Mouse (Mus musculus) intestine, postnatal 0 days (tissue): ENCODE results near the gene Defa21. TPM values are rescaled to one million over a fixed set of nuclear protein-coding genes. Genes with fewer than 3 reads are reported as not detected.
"Not testable (repeated sequence)": the region's sequence is repeated elsewhere in the genome, so short reads cannot be mapped to it uniquely, and the experiment has no call there.

Source experiments
- ATAC-seq: fragments of 200-750 bp; cut with Nextera tagmentation; 2 replicates; pipeline ENCODE4 v1.8.0; 2017; ENCODE audit warnings: mild to moderate bottlenecking, moderate TSS enrichment, moderate library complexity
- H3K27ac ChIP-seq: fragments of 300-500 bp; sonication (generic); 2 replicates; pipeline ENCODE4 v1.5.1; 2014; ENCODE audit warnings: mild to moderate bottlenecking, low read depth, low read length, moderate library complexity
- H3K27me3 ChIP-seq: fragments of 300-500 bp; sonication (generic); replicated peaks from 2 replicates; pipeline ENCODE4 v1.6.1; 2014; ENCODE audit warnings: low read length, mixed read lengths; ENCODE audit not compliant: control insufficient read depth, insufficient read depth
- H3K36me3 ChIP-seq: fragments of 300-500 bp; sonication (generic); 2 replicates; pipeline ENCODE4 v1.6.1; 2014; ENCODE audit warnings: mild to moderate bottlenecking, moderate library complexity; ENCODE audit not compliant: control insufficient read depth, insufficient read depth
- H3K4me1 ChIP-seq: fragments of 300-500 bp; sonication (generic); replicated peaks from 2 replicates; pipeline ENCODE4 v1.6.1; 2014; ENCODE audit warnings: antibody characterized with exemption, low read length, mixed read lengths; ENCODE audit not compliant: control insufficient read depth, insufficient read depth
- H3K4me2 ChIP-seq: fragments of 300-500 bp; sonication (generic); replicated peaks from 2 replicates; pipeline ENCODE4 v1.6.1; 2014; ENCODE audit warnings: low read depth, mild to moderate bottlenecking, moderate library complexity
- H3K4me3 ChIP-seq: fragments of 300-500 bp; sonication (generic); 2 replicates; pipeline ENCODE4 v1.5.1; 2014; ENCODE audit warnings: low read depth, low read length
- H3K9ac ChIP-seq: fragments of 300-500 bp; sonication (generic); 2 replicates; pipeline ENCODE4 v1.6.1; 2014; ENCODE audit warnings: mild to moderate bottlenecking, low read depth, low read length
- H3K9me3 ChIP-seq: fragments of 300-500 bp; sonication (generic); 2 replicates; pipeline ENCODE4 v1.6.1; 2016; ENCODE audit warnings: mixed run types; ENCODE audit not compliant: control insufficient read depth
- CTCF ChIP-seq: sonication (generic); IDR thresholded peaks from 2 replicates; pipeline ENCODE4 v1.5.1; 2016; ENCODE audit warnings: low read depth, mild to moderate bottlenecking, control low read depth, antibody characterized with exemption, moderate library complexity
- WGBS: fragments of 180-500 bp; shearing (Covaris S2); extraction: QIAGEN DNeasy Blood & Tissue Kit; methylation state at CpG from one replicate; pipeline ENCODE4 v1.1.7; 2014; 5-methylcytosine and 5-hydroxymethylcytosine counted together
- polyA plus RNA-seq: library from polyadenylated mRNA; unstranded; fragments of >200 nt; fragmentation: Nextera tagmentation; extraction: Ambion mirVana; gene quantifications from 2 replicates; pipeline ENCODE4 v1.2.1, GENCODE M21; 2015

Gene Defa21
- polyA plus RNA-seq: not detected in 2 replicates

DNA sequence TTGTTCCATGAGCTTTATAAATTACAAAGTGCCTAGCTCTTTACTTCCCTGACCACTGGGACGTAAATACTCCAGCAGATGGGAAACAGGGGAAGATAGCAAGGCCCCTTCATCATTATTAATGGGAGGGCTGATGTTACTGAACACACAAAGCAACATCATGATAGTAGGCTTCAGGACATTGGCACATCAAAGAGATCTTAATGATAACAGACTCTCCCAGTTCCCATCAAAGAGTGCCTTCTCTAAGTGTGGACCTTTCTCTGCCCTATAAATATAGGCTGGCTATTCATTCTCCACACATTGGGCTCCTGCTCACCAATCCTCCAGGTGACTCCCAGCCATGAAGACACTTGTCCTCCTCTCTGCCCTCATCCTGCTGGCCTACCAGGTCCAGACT is at the start of gene Defa21:
Gene Defa21, plus strand, starts transcription at position 301 of the 400 bp plus-strand sequence.
- ATAC-seq, H3K27me3 ChIP-seq, H3K9ac ChIP-seq, H3K4me2 ChIP-seq, H3K36me3 ChIP-seq, H3K9me3 ChIP-seq, H3K4me3 ChIP-seq, H3K27ac ChIP-seq, H3K4me1 ChIP-seq: not testable (repeated sequence)
- no CpG with 5 or more reads among the region's 1 CpGs for WGBS

GRCm38 (mm10) chr8:20979846-20980245 is 45.5 kb upstream of the Defa21 start:
- Histone ChIP-seq H3K4me1 (no peaks in the 10 kb centered on the region), H3K27me3 (no peaks in the 10 kb centered on the region), H3K27ac (no peak overlapping the region), H3K36me3 (no peaks in the 10 kb centered on the region), H3K9ac (no peak overlapping the region), H3K9me3 (no peaks in the 10 kb centered on the region), H3K4me2 (no peak overlapping the region), H3K4me3 (no peak overlapping the region)
- 44% methylated on average over 1 of the region's 1 CpGs for WGBS
- TF ChIP-seq CTCF: no peak
- ATAC-seq: no peak

DNA sequence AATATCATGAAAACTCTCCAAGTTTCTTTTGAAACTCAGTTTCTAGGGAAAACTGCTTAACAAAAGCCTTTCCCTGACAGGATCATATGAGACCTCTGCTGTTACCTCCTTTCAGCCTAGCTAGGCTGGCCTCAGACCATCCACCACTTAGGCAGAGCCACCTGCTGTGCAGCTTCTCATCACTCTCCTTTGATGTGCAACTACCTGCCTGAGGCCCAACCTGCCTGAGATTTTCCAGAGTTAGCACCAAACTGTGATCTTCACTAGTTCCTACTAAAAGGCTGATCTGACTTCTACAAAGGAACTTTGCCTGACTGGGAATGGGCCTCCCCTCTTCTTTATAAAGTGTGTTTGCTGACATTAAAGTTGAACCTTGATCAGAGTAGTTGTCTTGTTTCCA is 31.3 kb upstream of the Defa21 start:
- H3K36me3 ChIP-seq, H3K27ac ChIP-seq, H3K4me1 ChIP-seq, H3K9ac ChIP-seq, H3K9me3 ChIP-seq, H3K4me3 ChIP-seq, H3K27me3 ChIP-seq, H3K4me2 ChIP-seq, ATAC-seq: not testable (repeated sequence)

- Histone ChIP-seq H3K36me3 (no peaks in the 10 kb centered on the region), H3K27ac (no peak overlapping the region), H3K9ac (no peak overlapping the region), H3K4me3 (no peak overlapping the region), H3K27me3 (no peaks in the 10 kb centered on the region), H3K4me2 (no peak overlapping the region), H3K4me1 (no peaks in the 10 kb centered on the region), H3K9me3 (no peaks in the 10 kb centered on the region)
- no peak for TF ChIP-seq CTCF
- 74% methylated on average over 2 of the region's 2 CpGs for WGBS
- ATAC-seq: no peak
Measured at GRCm38 (mm10) chr8:20996776-20997175, 28.6 kb upstream of the Defa21 start.

GRCm38 (mm10) chr8:20997291-20997690 is 28.1 kb upstream of the Defa21 start:
- H3K36me3 ChIP-seq: no peaks in the 10 kb centered on the region
- H3K4me1 ChIP-seq: no peaks in the 10 kb centered on the region
- no peak for ATAC-seq
- H3K9me3 ChIP-seq: no peaks in the 10 kb centered on the region
- no peak for TF ChIP-seq CTCF
- no peak overlapping the region for H3K9ac ChIP-seq
- H3K27me3 ChIP-seq: no peaks in the 10 kb centered on the region
- H3K4me2 ChIP-seq: no peak overlapping the region
- H3K27ac ChIP-seq: no peak overlapping the region
- no peak overlapping the region for H3K4me3 ChIP-seq

GRCm38 (mm10) chr8:21001171-21001570 is 24.2 kb upstream of the Defa21 start:
- WGBS: 51% methylated on average over 8 of the region's 8 CpGs
- ATAC-seq: no peak
- no peak overlapping the region for H3K4me3 ChIP-seq

GRCm38 (mm10) chr8:21006801-21007200 is 18.5 kb upstream of the Defa21 start:
- H3K4me2 ChIP-seq: no peak overlapping the region
- no peaks in the 10 kb centered on the region for H3K9me3 ChIP-seq
- ATAC-seq: no peak
- no peaks in the 10 kb centered on the region for H3K36me3 ChIP-seq
- no peaks in the 10 kb centered on the region for H3K4me1 ChIP-seq
- no peak overlapping the region for H3K4me3 ChIP-seq
- no peak overlapping the region for H3K27ac ChIP-seq
- no peaks in the 10 kb centered on the region for H3K27me3 ChIP-seq
- H3K9ac ChIP-seq: no peak overlapping the region
- 22% methylated on average over 1 of the region's 1 CpGs for WGBS
- TF ChIP-seq CTCF: no peak

More at GRCm38 (mm10) chr8:21001171-21001570, 24.2 kb upstream of the Defa21 start:
- Histone ChIP-seq H3K36me3 (no peaks in the 10 kb centered on the region), H3K9ac (no peak overlapping the region), H3K27me3 (no peaks in the 10 kb centered on the region), H3K4me2 (no peak overlapping the region), H3K9me3 (no peaks in the 10 kb centered on the region), H3K4me1 (no peaks in the 10 kb centered on the region), H3K27ac (no peak overlapping the region)
- peak; percentile 64 for TF ChIP-seq CTCF
